Mouse (Mus musculus) adrenal gland, adult 8-10 months (tissue): Measurements from ENCODE around the gene Asic2. TPM values are rescaled to one million over a fixed set of nuclear protein-coding genes. Genes with fewer than 3 reads are reported as not detected.

ENCODE experiments used
- DNase-seq: peaks from one replicate; pipeline ENCODE4 v3.0.0; 2022
- total RNA-seq, 4 experiments: library from RNA; stranded (reverse); gene quantifications; 2 replicates each; pipeline ENCODE4 v1.2.4; 2022

The Asic2 gene
- total RNA-seq, 4 experiments from 2014 or later = 3.2 to 5.1 (median 4.2) TPM

DNA sequence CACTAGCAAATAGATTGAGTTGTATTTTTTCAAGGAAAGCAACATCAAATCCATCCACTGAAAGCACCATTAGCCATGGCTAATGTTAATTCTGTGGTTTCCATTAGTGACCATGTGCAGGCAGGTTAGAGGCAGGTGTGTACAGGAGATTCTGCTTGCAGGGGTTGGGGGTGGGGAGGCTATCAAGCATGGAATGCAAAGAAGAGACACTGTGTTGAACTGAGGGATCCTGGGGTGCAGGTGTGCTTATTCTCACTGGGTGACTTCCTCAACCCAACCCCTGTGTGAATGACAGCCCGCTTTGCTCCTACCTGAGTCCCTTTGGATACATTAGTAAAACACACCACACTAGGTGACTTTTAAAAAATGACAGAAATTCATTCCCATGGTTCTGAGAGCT is 20.2 kb downstream of the Asic2 start:
- no peak for DNase-seq

DNA sequence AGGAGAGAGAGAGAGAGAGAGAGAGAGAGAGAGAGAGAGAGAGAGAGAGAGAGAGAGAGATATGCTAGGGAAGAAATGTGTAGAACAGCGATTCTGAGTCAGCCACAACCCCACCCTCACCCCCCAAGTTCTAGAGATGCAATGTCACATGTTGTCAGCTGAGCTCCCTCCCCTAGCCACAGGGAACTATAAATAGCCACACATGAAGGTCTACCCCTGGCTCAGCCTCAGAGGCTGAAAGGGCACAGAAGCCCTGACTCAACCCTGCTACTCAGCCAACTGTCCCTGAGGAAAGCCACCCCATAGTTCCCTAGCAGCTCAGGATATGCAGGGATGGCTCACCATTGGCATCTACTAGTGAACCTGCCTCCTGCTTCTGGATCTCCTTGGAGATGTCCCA is 26.1 kb downstream of the Asic2 start:
- DNase-seq = peak; percentile 84

- DNase-seq = peak; percentile 46
Measured at GRCm38 (mm10) chr11:81940988-81941387, 27.3 kb downstream of the Asic2 start.

DNA sequence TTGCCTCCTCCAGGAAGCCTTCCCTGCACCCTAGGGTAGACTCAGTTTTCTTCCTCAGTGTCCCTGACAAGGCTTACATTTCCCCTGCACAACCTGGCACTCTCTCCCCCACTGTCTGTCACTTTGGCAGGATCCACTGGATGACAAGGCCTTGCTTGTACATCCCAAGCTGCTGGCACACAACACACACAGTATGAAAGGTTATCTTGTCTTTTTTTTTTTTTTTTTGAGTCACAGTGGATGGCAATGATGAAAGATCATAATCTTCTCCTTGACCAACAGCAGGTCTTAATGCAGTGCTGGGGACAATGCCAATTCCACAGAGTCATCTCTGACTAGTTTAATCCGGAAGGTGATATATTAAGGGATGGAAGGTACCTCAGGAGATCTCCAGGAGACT is 30.7 kb downstream of the Asic2 start:
- peak; percentile 52 for DNase-seq

DNA sequence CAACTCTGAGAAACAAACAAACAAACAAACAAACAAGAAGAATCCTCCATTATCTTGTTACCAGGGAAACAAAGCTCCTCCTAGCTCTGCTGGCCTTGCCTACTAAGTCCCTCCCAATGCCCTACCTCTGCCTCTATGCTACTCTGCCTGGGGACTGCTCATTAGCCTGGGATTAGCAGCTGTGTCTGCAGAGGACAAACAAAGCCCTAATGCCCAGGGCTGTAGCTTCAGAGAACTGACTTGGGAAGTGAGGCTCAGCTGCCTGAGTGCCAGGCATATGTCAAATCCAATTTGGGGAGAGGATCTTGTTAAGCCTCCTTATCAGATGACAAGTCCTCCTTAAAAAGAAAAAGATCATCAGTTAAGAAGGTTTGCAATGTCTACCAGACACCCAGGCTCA is 41.9 kb downstream of the Asic2 start:
- DNase-seq = no peak

GRCm38 (mm10) chr11:81923626-81924025 is 44.6 kb downstream of the Asic2 start:
- peak; percentile 32 for DNase-seq

- DNase-seq = no peak
Measured at GRCm38 (mm10) chr11:81923096-81923495, 45.2 kb downstream of the Asic2 start.

DNA sequence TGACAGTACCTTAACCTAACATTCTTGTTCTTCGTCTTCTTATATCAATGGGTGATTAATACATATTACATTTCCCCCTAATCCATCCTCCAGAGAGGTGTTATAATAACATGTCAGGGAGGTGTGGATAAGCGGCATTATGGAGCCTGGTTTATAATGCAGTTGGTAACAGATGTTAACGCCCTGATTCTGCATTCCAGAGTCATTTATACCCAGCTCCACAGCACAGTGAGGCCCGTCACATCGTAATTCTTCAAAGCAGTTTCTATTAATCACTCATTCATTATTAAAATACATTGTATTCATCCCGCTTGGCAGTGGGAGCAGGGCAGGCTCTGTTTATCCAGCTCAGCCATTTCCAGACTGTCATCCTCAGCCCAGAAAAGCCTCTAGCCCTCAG is 52.8 kb downstream of the Asic2 start:
- DNase-seq = no peak

DNA sequence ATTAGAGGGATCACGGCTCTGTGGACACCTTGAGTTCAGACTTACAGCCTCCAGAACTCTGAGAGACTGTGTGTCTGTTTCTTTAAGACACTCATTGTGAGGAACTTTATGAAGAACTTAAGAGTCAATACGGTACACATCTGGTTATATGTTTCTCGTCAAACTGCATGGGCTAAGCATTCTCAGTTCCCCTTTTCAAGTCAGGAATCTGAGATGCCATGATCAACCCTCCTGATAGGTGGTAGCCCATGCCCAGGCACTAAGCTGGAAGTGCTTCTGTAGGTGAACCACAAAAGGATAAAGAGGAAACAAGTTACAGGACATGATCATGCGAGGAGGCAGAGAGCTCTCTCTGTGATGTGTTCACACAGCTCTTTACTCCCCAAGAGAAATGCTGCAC is 55.2 kb downstream of the Asic2 start:
- DNase-seq = no peak

- no peak for DNase-seq
Measured at GRCm38 (mm10) chr11:81909397-81909894, 58.8 kb downstream of the Asic2 start.

- no peak for DNase-seq
Measured at GRCm38 (mm10) chr11:81908760-81909159, 59.5 kb downstream of the Asic2 start.

- no peak for DNase-seq
Measured at GRCm38 (mm10) chr11:81902318-81902717, 65.9 kb downstream of the Asic2 start.

DNA sequence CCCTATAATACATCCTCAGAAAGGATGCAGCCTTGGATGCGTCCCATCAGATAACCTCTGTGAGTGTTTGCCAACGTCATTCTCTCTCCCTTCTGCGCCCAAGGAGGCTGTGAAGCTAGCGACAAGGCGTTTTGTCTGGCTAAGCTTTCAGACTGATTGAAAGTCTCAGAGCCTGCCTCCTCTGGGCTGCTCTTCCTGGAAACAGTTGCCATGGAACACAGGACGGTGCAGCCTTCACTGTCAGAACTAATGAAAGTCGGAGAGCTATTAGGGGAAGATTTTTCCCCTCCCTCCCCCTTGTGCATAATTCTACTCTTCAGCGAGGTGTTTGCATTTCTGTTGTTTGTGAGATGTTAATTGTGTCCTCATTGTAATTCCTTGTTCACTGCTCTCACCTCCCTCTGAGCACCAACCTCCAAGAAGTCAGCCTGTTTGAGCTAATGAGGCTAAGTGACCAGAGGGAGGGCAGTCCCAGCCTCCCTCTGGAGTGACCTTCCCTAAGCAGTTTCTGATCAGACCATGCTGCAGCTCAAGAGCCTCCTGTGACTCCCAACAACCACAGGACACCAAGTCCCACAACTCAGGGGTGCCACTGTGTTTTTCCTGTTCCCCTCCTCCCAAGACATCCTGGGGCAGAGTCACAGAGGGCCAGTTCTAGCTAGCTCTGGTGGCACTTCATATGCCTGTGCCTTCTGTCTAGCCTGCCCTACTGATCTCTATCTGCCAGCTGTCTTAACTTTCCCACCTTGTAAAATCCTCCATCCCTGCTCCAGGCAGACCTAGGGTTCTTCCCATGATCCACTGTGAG is 70.5 kb downstream of the Asic2 start:
- peak; percentile 71 for DNase-seq

DNA sequence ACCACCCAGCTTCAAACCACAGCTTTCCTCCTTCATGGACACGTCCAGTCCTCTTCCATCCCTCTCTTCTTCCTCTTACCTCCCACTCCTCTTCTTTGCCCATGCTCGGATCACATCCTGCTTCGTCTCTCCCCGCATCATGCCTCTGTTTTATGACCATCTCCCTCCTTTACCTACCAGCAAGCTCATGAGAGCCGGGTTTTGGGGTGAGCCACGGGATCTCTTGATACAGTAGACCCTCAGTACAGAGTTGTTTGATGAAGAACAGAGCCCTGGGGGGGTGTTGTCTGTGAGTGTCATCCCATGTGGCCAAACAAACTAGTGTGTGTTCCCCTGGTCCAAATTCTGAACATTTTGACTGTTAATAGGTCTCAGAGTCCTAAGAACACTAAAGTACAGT is 71.7 kb downstream of the Asic2 start:
- DNase-seq = no peak

DNA sequence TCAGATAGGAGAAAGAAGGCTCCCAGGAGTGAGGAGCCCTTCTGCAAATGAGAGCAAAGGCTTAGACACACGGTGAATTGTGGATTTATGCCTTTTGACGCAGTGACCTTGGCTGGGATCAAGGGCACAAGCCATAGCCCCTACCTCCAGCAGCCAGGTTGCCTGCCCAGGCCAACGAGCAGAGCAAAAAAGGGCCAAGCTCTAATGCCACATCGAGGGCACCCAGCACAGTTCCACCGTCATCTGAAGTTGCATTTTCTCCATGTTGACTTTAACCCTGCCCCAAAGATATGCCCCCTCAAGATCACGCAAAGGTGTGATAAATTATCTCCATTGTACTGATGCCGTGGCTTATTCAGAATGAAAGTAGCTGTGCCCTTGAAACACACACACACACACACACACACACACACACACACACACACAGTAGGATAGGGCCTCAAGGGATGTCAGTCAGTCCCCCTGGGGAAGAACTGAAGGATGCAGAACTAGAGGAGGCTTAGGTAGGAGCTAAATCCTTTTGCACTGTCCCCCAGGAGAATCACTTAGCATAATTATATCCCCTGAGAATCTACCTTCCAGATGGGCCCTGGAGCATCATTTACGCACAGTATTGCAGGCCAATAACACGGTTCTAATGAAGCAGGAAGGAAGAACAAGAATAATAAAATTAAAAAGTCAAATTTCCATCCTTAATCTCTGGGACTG is 96.6 kb downstream of the Asic2 start:
- peak; percentile 28 for DNase-seq

- no peak for DNase-seq
Measured at GRCm38 (mm10) chr11:81865661-81866382, 102.4 kb downstream of the Asic2 start.

DNA sequence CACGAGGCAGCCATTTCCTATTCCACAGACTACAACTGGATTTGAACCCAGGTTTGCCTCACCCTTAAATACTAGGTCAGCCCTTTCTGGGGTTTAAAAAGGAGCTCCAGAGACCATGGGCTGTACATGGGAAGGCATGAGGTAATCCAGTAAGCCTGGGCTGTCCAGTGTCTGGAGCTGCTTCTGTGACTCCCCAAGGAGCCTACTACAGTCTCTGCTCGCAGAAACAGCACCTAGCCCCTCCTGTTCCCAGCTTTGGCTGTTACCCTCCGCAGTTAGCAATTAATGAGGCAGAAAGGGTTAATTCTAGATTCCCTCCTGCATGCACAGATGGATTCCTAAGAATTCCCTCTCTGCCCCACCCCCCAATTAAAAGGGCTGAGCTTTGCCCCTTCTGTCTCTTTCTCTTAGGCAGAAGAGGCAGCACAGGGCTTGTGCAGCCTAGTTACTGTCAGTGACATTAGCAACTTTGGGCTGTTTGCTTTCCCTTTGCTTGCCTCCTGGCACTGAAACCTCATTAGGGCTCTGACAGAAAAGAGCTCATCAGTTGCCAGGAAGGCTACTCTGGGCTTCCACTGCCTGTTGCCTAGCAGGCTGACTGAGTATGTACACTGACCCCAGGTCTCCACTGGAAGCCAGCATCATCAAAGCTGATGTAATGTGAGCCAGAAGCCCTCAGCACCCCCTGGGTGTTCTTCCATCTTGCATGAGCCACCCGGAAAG is 107.8 kb downstream of the Asic2 start, which contains the start of gene 5530401A14Rik:
Gene 5530401A14Rik, plus strand, starts transcription at position 424 of the 723 bp plus-strand sequence.
- no peak for DNase-seq

- no peak for DNase-seq
Measured at GRCm38 (mm10) chr11:81847773-81848490, 120.3 kb downstream of the Asic2 start.

DNA sequence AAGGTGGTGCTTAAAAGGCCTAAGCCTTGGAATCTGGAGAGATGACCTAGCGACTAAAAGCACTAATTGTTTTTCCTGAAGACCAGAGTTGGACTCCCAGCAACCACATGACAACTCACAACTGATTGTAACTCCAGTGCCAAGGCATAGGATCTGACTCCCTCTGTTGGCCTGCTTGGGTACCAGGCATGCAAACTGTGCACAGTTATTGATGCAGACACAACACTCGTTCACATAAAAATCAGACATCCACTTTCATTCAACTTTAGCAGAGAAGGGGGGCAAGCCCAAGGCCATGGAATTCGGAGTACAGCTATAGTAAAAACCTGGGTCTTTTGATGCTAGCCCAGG is 122.6 kb downstream of the Asic2 start:
- DNase-seq = no peak

- DNase-seq = peak; percentile 27
Measured at GRCm38 (mm10) chr11:81845010-81845685, 123.1 kb downstream of the Asic2 start.

DNA sequence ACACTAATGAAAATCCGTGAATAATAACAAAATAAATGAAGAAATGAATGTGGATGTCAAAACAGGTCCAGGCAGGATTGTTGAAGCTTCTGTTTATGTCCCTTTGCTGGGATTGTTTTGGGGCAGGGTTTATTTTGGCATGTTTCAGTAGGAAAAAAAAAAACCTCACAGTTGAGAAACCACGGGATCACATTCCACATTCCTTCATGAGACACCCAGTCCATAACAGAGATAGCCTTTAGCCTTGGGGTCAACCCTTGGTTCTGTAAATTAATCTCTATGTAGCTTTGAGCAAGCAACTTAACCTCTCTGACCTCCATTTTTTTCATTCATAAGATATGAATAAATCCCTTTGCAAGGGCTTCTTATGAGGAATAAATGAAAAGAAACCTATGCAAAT is 127.3 kb downstream of the Asic2 start:
- no peak for DNase-seq
